Mouse (Mus musculus) C2C12 (cell line): ENCODE data around the gene Tmem220. TPM values are rescaled to one million over a fixed set of nuclear protein-coding genes. Genes with fewer than 3 reads are reported as not detected.

Experiments
- H3K27me3 ChIP-seq: one replicate; pipeline ENCODE4 v1.6.1; 2011; ENCODE audit not compliant: control insufficient read depth, insufficient read depth, insufficient read length
- H3K36me3 ChIP-seq: one replicate; pipeline ENCODE4 v1.6.1; 2011; ENCODE audit not compliant: control insufficient read depth, insufficient read depth
- H3K4me3 ChIP-seq: one replicate; pipeline ENCODE4 v1.5.1; 2011; ENCODE audit warnings: mild to moderate bottlenecking, control low read depth; ENCODE audit not compliant: poor library complexity, insufficient read depth, severe bottlenecking
- H3K79me2 ChIP-seq: one replicate; pipeline ENCODE4 v1.6.1; 2011; ENCODE audit not compliant: control insufficient read depth, insufficient read depth
- H3K79me3 ChIP-seq: one replicate; pipeline ENCODE4 v1.6.1; 2011; ENCODE audit warnings: low read depth, control low read depth
- H3ac ChIP-seq: one replicate; pipeline ENCODE3; 2011; ENCODE audit warnings: low read depth; ENCODE audit not compliant: control insufficient read depth, insufficient read length
- CEBPB ChIP-seq: IDR thresholded peaks from one replicate; pipeline ENCODE4 v1.6.1; 2011; ENCODE audit warnings: low read depth, mild to moderate bottlenecking, control low read depth, moderate library complexity
- CTCF ChIP-seq: IDR thresholded peaks from one replicate; pipeline ENCODE4 v1.5.1; 2011; ENCODE audit not compliant: control insufficient read depth, insufficient read depth, insufficient read length
- FOSL1 ChIP-seq: IDR thresholded peaks from one replicate; pipeline ENCODE4 v1.8.0; 2011; ENCODE audit warnings: mild to moderate bottlenecking, low read length; ENCODE audit not compliant: poor library complexity, insufficient read depth, severe bottlenecking
- MAX ChIP-seq: IDR thresholded peaks from one replicate; pipeline ENCODE4 v1.6.1; 2011; ENCODE audit warnings: mild to moderate bottlenecking, control low read depth
- MYOD1 ChIP-seq: IDR thresholded peaks from one replicate; pipeline ENCODE4 v1.6.1; 2011; ENCODE audit warnings: low read depth; ENCODE audit not compliant: control insufficient read depth, insufficient read length
- MYOG ChIP-seq: IDR thresholded peaks from one replicate; pipeline ENCODE4 v1.6.1; 2011; ENCODE audit not compliant: control insufficient read depth, insufficient read length; ENCODE audit errors: extremely low read depth
- USF1 ChIP-seq: IDR thresholded peaks from one replicate; pipeline ENCODE4 v1.6.1; 2011; ENCODE audit warnings: low read depth, mild to moderate bottlenecking, control low read depth, moderate library complexity
- polyA plus RNA-seq: library from polyadenylated mRNA; unstranded; fragments of >200 nt; fragmentation: generic; extraction: Trizol; gene quantifications from one replicate; pipeline ENCODE4 v1.2.1, GENCODE M21; 2012; ENCODE audit warnings: missing spikeins

Gene Tmem220
- polyA plus RNA-seq, 1 experiment = 0.09 TPM

GRCm38 (mm10) chr11:66984165-66985135, 40.5 kb upstream of the Tmem220 start:
- peak overlapping the region; percentile 12 for H3ac ChIP-seq
- H3K36me3 ChIP-seq = no peaks in the 10 kb centered on the region
- no peaks in the 10 kb centered on the region for H3K79me2 ChIP-seq
- TF ChIP-seq CTCF (peak; percentile 84), CEBPB (no peak), FOSL1 (no peak), MYOD1 (no peak), MAX (no peak), MYOG (no peak), USF1 (no peak)
- peak overlapping the region; percentile 27 for H3K4me3 ChIP-seq
- H3K27me3 ChIP-seq = no peaks in the 10 kb centered on the region
- H3K79me3 ChIP-seq = no peaks in the 10 kb centered on the region

- Histone ChIP-seq H3K27me3 (no peaks in the 10 kb centered on the region), H3K79me2 (no peaks in the 10 kb centered on the region), H3K4me3 (peak overlapping the region; percentile 27), H3K36me3 (no peaks in the 10 kb centered on the region), H3K79me3 (no peaks in the 10 kb centered on the region), H3ac (no peak overlapping the region)
- TF ChIP-seq USF1 = no peak
- TF ChIP-seq MAX = no peak
- no peak for TF ChIP-seq FOSL1
- no peak for TF ChIP-seq CTCF
- no peak for TF ChIP-seq MYOG
- no peak for TF ChIP-seq CEBPB
- TF ChIP-seq MYOD1 = no peak
Observed at GRCm38 (mm10) chr11:66985136-66985702, 39.7 kb upstream of the Tmem220 start.

GRCm38 (mm10) chr11:66992150-66992549, 32.8 kb upstream of the Tmem220 start:
- Histone ChIP-seq H3K79me3 (no peaks in the 10 kb centered on the region), H3K4me3 (no peak overlapping the region), H3K27me3 (no peaks in the 10 kb centered on the region), H3K79me2 (no peaks in the 10 kb centered on the region), H3K36me3 (no peaks in the 10 kb centered on the region), H3ac (no peak overlapping the region)
- TF ChIP-seq MYOD1 = peak; percentile 65
- no peak for TF ChIP-seq MAX

- Histone ChIP-seq H3K36me3 (no peaks in the 10 kb centered on the region), H3K79me2 (no peaks in the 10 kb centered on the region), H3K4me3 (no peak overlapping the region), H3ac (no peak overlapping the region), H3K27me3 (no peaks in the 10 kb centered on the region), H3K79me3 (no peaks in the 10 kb centered on the region)
- TF ChIP-seq FOSL1 = no peak
- TF ChIP-seq MYOG = no peak
- TF ChIP-seq MYOD1 = no peak
- no peak for TF ChIP-seq MAX
- no peak for TF ChIP-seq CTCF
- TF ChIP-seq USF1 = no peak
- no peak for TF ChIP-seq CEBPB
Observed at GRCm38 (mm10) chr11:66993674-66994073, 31.3 kb upstream of the Tmem220 start.

- Histone ChIP-seq H3K4me3 (no peak overlapping the region), H3K36me3 (no peaks in the 10 kb centered on the region), H3K27me3 (no peaks in the 10 kb centered on the region), H3K79me2 (no peaks in the 10 kb centered on the region), H3ac (no peak overlapping the region), H3K79me3 (no peaks in the 10 kb centered on the region)
- TF ChIP-seq MYOD1 (no peak), MAX (no peak), USF1 (no peak), CEBPB (peak; percentile 48), FOSL1 (no peak)
Observed at GRCm38 (mm10) chr11:66996446-66996845, 28.5 kb upstream of the Tmem220 start.
